Mouse (Mus musculus): ENCODE measurements at regions not wholly inside any gene's neighbourhood (a gene's known extent, or its start where the extent isn't known, plus 50 kb on each side); places are given as distances from the start of the nearest gene placed in this dataset.
A peak's percentile ranks its signal among the peaks of the same experiment; 100 is the strongest.

DNA sequence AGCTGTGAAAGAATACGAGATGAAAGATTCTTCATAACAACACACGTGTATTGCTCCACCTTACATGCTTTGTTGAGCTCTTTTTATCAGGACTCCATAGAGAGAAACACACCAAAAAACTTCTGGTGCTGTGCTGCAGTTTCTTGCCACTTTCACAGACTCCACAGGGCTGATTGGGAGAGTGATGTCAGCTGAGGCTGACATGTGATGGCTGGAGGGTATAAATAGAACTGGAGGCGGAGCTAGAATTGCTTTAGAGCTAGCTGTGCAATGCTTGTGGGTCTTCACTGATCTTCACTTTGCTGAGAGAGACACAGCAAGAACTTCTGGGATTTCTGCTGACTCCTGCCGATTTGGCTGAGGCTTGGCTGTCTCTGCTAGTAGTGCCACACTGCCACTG lies 285.3 kb downstream of the Epha4 start:
- DNase-seq (ENCODE audit: low spot score in 2 of 2): no peak

GRCm38 (mm10) chr1:77233010-77233409 lies 281.9 kb downstream of the Epha4 start:
- DNase-seq (ENCODE audit: low spot score in 2 of 2): no peak

- no peak for DNase-seq (ENCODE audit: low spot score in 2 of 2)
These were observed 270.2 kb downstream of the Epha4 start for GRCm38 (mm10) chr1:77244642-77245041.

DNA sequence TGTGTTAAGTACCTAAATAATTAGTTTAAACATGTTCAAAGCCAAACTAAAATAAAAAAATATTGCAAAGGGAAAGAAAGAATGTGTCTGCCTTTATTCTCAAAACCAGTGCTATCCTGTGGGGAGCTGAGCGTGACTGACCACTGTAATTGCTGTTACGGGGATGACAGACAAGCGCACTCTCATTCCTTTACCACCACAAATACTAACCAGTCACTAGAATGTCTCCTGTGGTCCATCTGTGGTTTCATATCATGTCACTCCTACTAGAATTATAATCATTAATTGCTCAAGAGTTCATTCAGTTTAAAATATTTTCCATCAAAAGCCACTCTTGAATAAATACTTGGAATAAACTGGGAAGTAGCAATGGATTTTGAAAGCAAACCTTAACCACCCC lies 268.8 kb downstream of the Epha4 start:
- DNase-seq (ENCODE audit: low spot score in 2 of 2): no peak

GRCm38 (mm10) chr1:77254276-77254675 lies 260.6 kb downstream of the Epha4 start:
- DNase-seq (ENCODE audit: low spot score in 2 of 2): no peak

DNA sequence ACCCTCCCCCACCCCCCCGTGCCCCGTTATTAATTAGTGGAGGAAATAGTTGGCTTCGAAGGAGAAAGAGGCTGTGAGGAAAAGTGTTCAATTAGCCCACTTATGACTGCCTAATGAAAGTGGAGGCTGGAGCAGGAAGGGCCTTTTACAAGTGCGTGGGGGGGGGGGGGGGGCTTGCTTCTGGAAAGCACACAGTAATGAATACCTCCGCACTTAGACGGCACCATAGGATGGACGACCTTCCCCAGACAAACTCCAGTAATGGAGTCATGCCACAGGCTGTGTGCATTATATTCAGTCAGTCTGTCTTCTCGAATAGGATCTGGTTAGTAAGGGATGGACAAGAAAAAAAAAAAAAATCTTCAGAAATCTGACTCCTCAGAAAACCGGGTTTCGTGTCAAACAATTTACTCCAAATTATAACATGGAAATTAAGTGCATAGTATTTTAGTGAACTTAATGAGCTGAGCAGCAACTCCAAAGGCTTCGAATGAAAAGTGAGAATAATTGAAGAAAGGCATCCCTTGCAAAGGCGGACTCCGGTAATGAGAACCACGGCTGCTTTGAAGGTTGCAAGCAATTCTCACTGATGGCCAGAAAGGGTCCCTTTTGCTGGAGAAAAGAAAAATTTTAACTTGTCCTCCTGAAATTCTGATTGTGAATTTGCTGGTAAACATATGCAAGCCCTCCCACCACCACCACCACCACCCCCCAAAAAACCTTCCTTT lies 258.6 kb downstream of the Epha4 start:
- DNase-seq (ENCODE audit: low spot score in 2 of 2): no peak

GRCm38 (mm10) chr1:77258730-77259310 lies 256.1 kb downstream of the Epha4 start:
- DNase-seq (ENCODE audit: low spot score in 2 of 2): no peak

DNA sequence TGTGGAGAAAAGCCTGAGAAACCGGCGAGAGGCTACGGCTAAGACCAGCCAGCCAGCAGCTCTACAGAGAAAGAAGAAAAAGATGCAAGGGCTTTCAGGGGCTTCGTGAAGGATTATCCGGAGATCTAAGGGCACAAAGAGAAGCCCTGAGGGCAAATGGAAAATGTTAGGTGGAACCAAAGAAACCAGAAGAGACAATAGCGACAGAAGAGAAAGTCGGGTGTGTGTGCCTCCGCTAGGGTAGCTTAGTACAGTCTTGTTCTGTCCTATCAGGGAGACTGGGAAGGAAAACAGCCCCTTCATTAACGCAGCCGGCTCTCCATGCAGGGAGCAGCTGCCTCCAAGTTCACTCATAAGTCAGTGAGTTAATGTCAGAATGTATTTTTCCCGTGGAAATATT lies 255.1 kb downstream of the Epha4 start:
- peak in 1 of 2 experiments; percentile 18 for DNase-seq (ENCODE audit: low spot score in 2 of 2)

DNA sequence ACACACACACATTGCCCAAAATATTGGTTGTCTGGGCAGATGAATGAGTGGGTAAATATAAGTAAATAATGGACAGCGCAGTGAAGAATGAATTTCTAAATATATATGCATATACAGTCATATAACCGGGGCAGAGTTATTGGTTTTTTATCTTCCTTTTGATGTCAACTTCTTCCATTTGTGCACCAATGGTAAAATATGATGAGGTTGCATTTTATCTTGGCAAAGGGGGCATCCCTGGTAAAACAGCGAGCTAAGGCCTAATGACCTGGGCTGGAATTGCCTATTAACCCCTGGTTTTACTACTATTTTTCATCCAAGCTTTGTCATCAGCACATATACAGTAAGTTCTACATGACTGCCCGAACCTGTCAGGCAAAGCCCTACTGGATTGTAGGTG lies 253.2 kb downstream of the Epha4 start:
- DNase-seq (ENCODE audit: low spot score in 2 of 2): no peak

DNA sequence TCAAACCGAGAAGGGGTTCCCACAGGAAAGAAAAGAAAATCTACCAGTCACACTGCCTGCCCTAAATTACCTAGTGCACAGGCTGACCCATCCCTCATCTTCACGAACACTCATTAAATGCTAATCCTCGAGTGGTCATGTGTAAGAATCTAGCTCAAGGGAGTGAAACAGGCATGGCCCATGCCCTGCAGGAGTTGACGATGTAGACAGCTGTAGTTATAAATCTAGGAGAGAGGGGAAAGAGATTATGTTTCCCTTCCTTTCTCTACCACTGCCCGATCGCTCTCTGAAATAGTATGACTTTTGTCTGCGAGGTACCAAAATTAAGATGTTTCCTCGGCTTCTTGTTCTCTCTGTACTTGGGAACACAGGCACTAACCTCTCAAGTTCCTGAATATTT lies 249.2 kb downstream of the Epha4 start:
- DNase-seq (ENCODE audit: low spot score in 2 of 2): no peak

GRCm38 (mm10) chr1:77267311-77268003 lies 247.4 kb downstream of the Epha4 start:
- no peak for DNase-seq (ENCODE audit: low spot score in 2 of 2)

GRCm38 (mm10) chr1:77275297-77275696 lies 239.6 kb downstream of the Epha4 start:
- no peak for DNase-seq (ENCODE audit: low spot score in 2 of 2)

DNA sequence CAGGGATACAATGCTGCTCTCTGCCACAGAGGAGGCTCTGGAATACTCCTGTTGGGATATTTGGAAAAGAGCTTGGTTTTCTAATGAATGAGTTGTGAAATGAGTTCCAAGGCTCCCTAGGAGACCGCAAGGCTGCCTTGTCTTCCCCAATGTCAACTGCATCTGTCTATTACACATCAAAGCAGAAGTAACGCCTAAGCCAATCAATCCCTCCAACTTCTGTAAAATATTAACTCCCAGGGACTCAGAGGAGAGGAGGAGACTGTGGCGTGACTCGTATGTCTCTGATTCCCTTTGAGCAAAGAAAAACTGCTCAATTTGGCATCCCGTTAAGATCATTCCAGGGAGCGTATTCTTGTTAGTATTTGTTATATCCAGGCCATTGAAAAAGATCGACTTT lies 235.3 kb downstream of the Epha4 start:
- no peak for DNase-seq (ENCODE audit: low spot score in 2 of 2)

DNA sequence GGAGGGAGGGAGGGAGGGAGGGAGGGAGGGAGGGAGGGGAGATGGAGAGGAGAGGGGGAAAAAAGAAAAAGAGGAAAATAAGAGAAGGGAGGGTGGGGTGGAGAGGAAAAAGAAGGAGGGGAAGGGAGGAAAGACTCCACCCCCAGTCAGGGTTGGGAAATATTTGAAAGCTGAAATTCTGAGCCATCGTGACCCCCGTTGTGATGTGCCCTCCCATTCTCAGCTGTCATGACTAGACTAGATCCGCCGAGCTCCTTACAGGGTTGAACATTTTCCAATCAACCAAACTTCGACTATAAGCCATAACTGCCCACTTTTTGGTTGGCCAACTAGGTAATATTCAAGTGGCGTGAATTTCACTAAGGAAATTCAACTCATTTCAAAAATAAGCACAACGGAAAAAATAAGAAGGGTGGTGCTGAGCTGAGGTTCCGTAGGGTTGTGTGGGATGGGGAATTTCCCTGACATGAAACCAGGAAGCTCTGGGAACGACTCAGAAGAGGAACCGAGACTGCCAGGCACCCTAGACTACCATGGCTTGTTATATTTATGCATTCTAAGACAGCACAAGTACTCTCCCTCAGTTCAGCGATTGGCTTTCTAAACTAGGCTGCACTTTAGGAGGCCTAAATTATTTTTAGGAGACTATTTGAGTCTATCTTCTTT lies 234.4 kb downstream of the Epha4 start:
- no peak for DNase-seq (ENCODE audit: low spot score in 2 of 2)

- DNase-seq (ENCODE audit: low spot score in 2 of 2): no peak
These were observed 233.1 kb downstream of the Epha4 start for GRCm38 (mm10) chr1:77281741-77282140.

GRCm38 (mm10) chr1:77298713-77299132 lies 216.2 kb downstream of the Epha4 start:
- no peak for DNase-seq (ENCODE audit: low spot score in 2 of 2)

- DNase-seq (ENCODE audit: low spot score in 2 of 2): no peak
These were observed 214.1 kb downstream of the Epha4 start for GRCm38 (mm10) chr1:77300806-77301205.

- no peak for DNase-seq (ENCODE audit: low spot score in 2 of 2)
These were observed 210.1 kb downstream of the Epha4 start for GRCm38 (mm10) chr1:77304770-77305169.

GRCm38 (mm10) chr1:77307745-77308144 lies 207.1 kb downstream of the Epha4 start:
- no peak for DNase-seq (ENCODE audit: low spot score in 2 of 2)

DNA sequence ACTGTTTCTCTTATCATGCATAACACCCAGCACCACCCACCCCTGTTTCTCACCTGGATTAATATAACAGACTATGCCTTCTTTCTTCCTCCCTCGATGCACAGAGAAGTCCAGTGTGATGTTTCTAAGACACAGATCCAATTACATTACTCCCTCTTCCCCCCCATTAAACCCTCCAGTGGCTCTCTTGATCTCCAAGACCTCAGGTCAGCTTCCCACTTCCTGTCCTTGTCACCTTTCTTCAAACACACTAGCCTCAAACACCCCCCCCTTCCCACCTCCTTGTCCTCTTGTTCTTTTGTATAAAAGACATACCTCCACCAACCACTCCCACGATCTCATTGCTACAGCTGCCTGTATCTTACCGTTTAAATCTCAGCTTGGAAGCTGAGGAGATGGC lies 201.8 kb downstream of the Epha4 start:
- no peak for DNase-seq (ENCODE audit: low spot score in 2 of 2)

GRCm38 (mm10) chr1:77315347-77315746 lies 199.5 kb downstream of the Epha4 start:
- no peak for DNase-seq (ENCODE audit: low spot score in 2 of 2)

DNA sequence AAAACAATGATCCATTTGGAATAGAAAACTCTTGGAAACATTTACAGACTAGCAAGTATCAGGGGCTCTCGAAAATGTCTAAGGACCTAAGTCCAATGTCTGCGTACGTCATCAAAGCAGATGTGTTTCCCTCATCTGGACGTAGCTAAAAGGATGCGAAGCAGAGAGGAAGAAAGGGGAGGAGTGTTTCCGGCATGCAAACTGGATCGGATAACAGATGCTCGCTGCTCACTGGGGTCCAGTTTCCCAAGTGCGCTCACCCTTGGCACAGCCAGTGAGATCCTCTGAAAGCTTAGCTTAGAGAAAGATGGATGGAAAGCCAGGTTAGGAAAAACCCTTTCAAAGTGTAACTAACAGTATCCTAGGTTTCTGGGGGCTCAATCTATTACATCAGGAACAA lies 198.7 kb downstream of the Epha4 start:
- no peak for DNase-seq (ENCODE audit: low spot score in 2 of 2)

Measured in layer of hippocampus, postnatal 10 days (tissue).